Mouse (Mus musculus): ENCODE measurements around the gene Ifna1. TPM values are rescaled to one million over a fixed set of nuclear protein-coding genes. Genes with fewer than 3 reads are reported as not detected.
"Not testable (repeated sequence)": the region's sequence is repeated elsewhere in the genome, so short reads cannot be mapped to it uniquely, and the experiment has no call there.

The Ifna1 gene
- polyA plus RNA-seq (2014; fragmentation: Nextera tagmentation; extraction: Ambion mirVana): not detected in 2 replicates

DNA sequence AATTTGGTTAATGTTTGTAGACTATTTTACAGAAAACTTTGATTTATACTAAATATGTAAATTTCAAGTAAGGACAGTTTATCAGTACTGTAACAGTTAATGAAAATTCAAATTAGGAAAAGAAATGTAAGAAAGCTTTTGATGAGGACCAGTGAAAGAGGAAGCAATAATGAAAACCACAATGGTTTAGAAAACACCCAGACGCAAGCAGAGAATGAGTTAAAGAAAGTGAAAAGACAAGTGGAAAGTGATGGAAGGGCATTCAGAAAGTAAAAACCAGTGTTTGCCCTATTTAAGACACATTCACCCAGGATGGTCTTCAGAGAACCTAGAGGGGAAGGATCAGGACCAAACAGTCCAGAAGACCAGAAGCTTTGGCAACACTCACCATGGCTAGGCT lies at the start of gene Ifna1:
TSS of gene Ifna1 (plus strand) at position 390 of the 400 bp plus-strand sequence.
- WGBS: 82% methylated on average over 1 of the region's 1 CpGs
- DNase-seq (ENCODE audit: low spot score) (no peak), ATAC-seq (ENCODE audit: low FRiP score) (no peak)
- no peaks in the 10 kb centered on the region for H3K36me3 ChIP-seq (ENCODE audit: control insufficient read depth, insufficient read depth, low read length)
- H3K27me3 ChIP-seq (ENCODE audit: control insufficient read depth, insufficient read depth, low read length): no peaks in the 10 kb centered on the region
- no peak within 1 kb of the TSS for H3K4me2 ChIP-seq (replicated peaks; ENCODE audit: low read depth, low read length)
- no peak within 1 kb of the TSS for H3K9ac ChIP-seq (ENCODE audit: low read depth, low read length)
- H3K27ac ChIP-seq (ENCODE audit: low read depth, low read length): no peak within 1 kb of the TSS
- no peak within 1 kb of the TSS for H3K4me3 ChIP-seq (ENCODE audit: low read depth, low read length)
- no peaks in the 10 kb centered on the region for H3K9me3 ChIP-seq (ENCODE audit: control insufficient read depth, low read length)
- no peaks in the 10 kb centered on the region for H3K4me1 ChIP-seq (replicated peaks; ENCODE audit: control insufficient read depth, insufficient read depth, low read length)

DNA sequence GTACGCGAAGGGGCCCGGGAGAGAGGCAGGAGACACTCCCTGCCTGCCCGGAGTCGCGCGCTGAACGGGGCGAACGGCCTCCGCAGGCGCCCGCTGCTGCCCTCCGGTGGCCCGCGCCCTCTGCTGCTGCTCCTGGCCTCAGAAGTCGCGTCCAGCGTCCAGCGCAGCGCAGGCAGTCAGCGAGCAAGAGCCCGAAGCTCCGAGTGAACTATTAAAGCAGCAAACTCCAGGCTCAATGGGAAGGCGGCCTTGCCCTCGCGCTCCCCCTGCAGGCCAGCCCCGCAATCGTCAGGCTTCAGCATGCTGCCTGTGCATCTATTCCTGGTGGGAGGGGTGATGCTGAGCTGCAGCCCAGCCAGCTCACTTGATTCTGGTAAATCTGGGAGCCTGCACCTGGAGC lies 46.9 kb upstream of the Ifna1 start, which contains the start of gene Gm13287:
TSS of gene Gm13287 (plus strand) at position 301 of the 400 bp plus-strand sequence.
- H3K9me3 ChIP-seq (ENCODE audit: control insufficient read depth, low read length); H3K27ac ChIP-seq (ENCODE audit: low read depth, low read length); H3K36me3 ChIP-seq (ENCODE audit: control insufficient read depth, insufficient read depth, low read length); H3K4me3 ChIP-seq (ENCODE audit: low read depth, low read length); H3K9ac ChIP-seq (ENCODE audit: low read depth, low read length); H3K27me3 ChIP-seq (ENCODE audit: control insufficient read depth, insufficient read depth, low read length); H3K4me1 ChIP-seq (replicated peaks; ENCODE audit: control insufficient read depth, insufficient read depth, low read length); H3K4me2 ChIP-seq (replicated peaks; ENCODE audit: low read depth, low read length); DNase-seq (ENCODE audit: low spot score); ATAC-seq (ENCODE audit: low FRiP score): not testable (repeated sequence)
- no CpG with 5 or more reads among the region's 29 CpGs for WGBS

DNA sequence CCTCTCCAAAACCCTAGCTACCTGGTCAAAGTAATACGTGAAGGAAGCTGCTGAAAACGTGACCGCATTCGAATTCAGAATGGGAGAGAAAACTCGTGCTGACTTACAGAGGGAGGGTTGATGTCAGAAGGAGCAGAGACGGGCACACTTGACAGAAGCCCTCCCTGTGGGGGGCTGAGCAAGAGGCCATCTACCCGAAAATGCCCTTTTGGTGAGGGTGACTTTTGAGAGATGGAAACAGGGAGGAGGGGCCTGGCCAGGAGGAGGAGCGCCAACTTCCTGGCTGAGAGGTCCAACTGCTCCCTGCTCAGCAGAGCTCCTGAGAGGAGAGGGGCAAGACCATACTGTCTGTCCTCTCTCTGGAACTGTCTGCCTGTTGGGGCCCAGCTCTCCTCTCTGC lies 44.7 kb upstream of the Ifna1 start, which contains the start of gene Gm13288:
TSS of gene Gm13288 (plus strand) at position 301 of the 400 bp plus-strand sequence.
- not testable (repeated sequence) for DNase-seq (ENCODE audit: low spot score); H3K4me1 ChIP-seq (replicated peaks; ENCODE audit: control insufficient read depth, insufficient read depth, low read length); H3K36me3 ChIP-seq (ENCODE audit: control insufficient read depth, insufficient read depth, low read length); H3K4me3 ChIP-seq (ENCODE audit: low read depth, low read length); H3K4me2 ChIP-seq (replicated peaks; ENCODE audit: low read depth, low read length); H3K27ac ChIP-seq (ENCODE audit: low read depth, low read length); H3K9ac ChIP-seq (ENCODE audit: low read depth, low read length); ATAC-seq (ENCODE audit: low FRiP score); H3K9me3 ChIP-seq (ENCODE audit: control insufficient read depth, low read length); H3K27me3 ChIP-seq (ENCODE audit: control insufficient read depth, insufficient read depth, low read length)
- WGBS: no CpG with 5 or more reads among the region's 8 CpGs

DNA sequence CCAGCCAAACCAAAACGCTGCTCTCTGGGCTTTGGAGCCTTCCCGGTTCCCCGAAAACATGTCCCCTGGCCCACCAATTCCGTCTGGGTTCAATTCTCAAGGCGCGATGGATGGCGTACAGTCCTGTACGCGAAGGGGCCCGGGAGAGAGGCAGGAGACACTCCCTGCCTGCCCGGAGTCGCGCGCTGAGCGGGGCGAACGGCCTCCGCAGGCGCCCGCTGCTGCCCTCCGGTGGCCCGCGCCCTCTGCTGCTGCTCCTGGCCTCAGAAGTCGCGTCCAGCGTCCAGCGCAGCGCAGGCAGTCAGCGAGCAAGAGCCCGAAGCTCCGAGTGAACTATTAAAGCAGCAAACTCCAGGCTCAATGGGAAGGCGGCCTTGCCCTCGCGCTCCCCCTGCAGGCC lies 44.1 kb upstream of the Ifna1 start:
- not testable (repeated sequence) for H3K27me3 ChIP-seq (ENCODE audit: control insufficient read depth, insufficient read depth, low read length); H3K27ac ChIP-seq (ENCODE audit: low read depth, low read length); H3K4me2 ChIP-seq (replicated peaks; ENCODE audit: low read depth, low read length); H3K36me3 ChIP-seq (ENCODE audit: control insufficient read depth, insufficient read depth, low read length); H3K4me1 ChIP-seq (replicated peaks; ENCODE audit: control insufficient read depth, insufficient read depth, low read length); H3K4me3 ChIP-seq (ENCODE audit: low read depth, low read length); H3K9ac ChIP-seq (ENCODE audit: low read depth, low read length); ATAC-seq (ENCODE audit: low FRiP score); H3K9me3 ChIP-seq (ENCODE audit: control insufficient read depth, low read length); DNase-seq (ENCODE audit: low spot score)
- WGBS: 0% methylated on average over 6 of the region's 34 CpGs

DNA sequence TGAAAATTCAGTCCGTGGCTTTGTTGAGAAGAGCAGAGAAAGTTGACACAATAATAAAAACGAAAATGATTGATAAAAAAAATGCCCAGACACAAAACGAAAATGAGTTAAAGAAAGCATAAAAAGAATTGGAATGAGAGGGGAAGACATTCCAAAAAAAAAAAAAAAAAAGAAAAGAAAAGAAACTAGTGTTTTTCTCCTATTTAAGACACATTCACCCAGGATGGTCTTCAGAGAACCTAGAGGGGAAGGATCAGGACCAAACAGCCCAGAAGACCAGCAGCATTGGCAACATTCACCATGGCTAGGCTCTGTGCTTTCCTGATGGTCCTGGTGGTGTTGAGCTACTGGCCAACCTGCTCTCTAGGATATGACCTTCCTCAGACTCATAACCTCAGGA lies 34.0 kb upstream of the Ifna1 start, which contains the start of gene Ifna7:
TSS of gene Ifna7 (plus strand) at position 301 of the 400 bp plus-strand sequence.
- Histone ChIP-seq H3K9ac (ENCODE audit: low read depth, low read length) (no peak within 1 kb of the TSS), H3K36me3 (ENCODE audit: control insufficient read depth, insufficient read depth, low read length) (no peaks in the 10 kb centered on the region), H3K4me1 (replicated peaks; ENCODE audit: control insufficient read depth, insufficient read depth, low read length) (no peaks in the 10 kb centered on the region), H3K4me2 (replicated peaks; ENCODE audit: low read depth, low read length) (no peak within 1 kb of the TSS), H3K4me3 (ENCODE audit: low read depth, low read length) (no peak within 1 kb of the TSS), H3K27ac (ENCODE audit: low read depth, low read length) (no peak within 1 kb of the TSS), H3K27me3 (ENCODE audit: control insufficient read depth, insufficient read depth, low read length) (no peaks in the 10 kb centered on the region), H3K9me3 (ENCODE audit: control insufficient read depth, low read length) (no peaks in the 10 kb centered on the region)
- ATAC-seq (ENCODE audit: low FRiP score): no peak
- DNase-seq (ENCODE audit: low spot score): no peak
- 75% methylated on average over 3 of the region's 3 CpGs for WGBS

DNA sequence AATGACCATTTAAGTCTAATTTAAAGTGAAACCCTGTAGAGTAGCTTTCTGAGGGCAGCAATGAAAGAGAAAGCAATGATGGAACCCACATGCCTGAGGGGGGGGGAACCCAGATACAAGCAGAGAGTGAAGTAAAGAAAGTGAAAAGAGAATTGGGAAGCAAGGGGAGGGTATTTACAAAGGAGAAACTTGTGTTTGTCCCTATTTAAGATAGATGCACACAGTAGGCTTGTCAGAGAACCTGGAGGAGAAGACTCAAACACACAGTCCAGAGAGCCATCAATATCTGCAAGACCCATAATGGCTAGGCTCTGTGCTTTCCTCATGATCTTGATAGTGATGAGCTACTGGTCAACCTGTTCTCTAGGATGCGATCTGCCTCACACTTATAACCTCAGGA lies 30.2 kb upstream of the Ifna1 start, which contains the start of gene Ifna11:
TSS of gene Ifna11 (plus strand) at position 301 of the 400 bp plus-strand sequence.
- no peaks in the 10 kb centered on the region for H3K4me1 ChIP-seq (replicated peaks; ENCODE audit: control insufficient read depth, insufficient read depth, low read length)
- no peak for DNase-seq (ENCODE audit: low spot score)
- no peak within 1 kb of the TSS for H3K4me3 ChIP-seq (ENCODE audit: low read depth, low read length)
- no peak within 1 kb of the TSS for H3K27ac ChIP-seq (ENCODE audit: low read depth, low read length)
- H3K27me3 ChIP-seq (ENCODE audit: control insufficient read depth, insufficient read depth, low read length): no peaks in the 10 kb centered on the region
- H3K9ac ChIP-seq (ENCODE audit: low read depth, low read length): no peak within 1 kb of the TSS
- H3K9me3 ChIP-seq (ENCODE audit: control insufficient read depth, low read length): no peaks in the 10 kb centered on the region
- 81% methylated on average over 1 of the region's 1 CpGs for WGBS
- H3K36me3 ChIP-seq (ENCODE audit: control insufficient read depth, insufficient read depth, low read length): no peaks in the 10 kb centered on the region
- no peak within 1 kb of the TSS for H3K4me2 ChIP-seq (replicated peaks; ENCODE audit: low read depth, low read length)
- ATAC-seq (ENCODE audit: low FRiP score): no peak

DNA sequence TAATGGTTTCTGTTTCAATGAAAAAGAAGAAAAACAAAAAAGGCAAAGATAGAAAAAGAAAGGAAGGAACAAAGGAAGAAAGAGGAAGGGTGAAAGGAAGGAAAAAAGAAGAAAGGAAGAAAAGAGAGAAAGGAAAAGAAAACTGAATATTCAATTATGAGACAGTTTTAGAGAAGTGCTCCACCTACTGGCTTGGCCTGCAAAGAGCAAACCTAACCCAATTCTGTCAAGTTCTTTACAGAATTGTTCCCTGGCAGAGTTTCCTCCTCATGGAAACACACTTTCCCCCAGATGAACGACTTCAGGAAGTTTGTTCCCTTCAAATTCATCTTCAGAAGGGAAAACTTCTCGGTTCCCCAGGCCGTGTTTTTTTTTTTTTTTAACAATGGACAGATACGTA lies 26.9 kb upstream of the Ifna1 start:
- H3K4me2 ChIP-seq (replicated peaks; ENCODE audit: low read depth, low read length): no peak overlapping the region
- H3K36me3 ChIP-seq (ENCODE audit: control insufficient read depth, insufficient read depth, low read length): no peaks in the 10 kb centered on the region
- no peak overlapping the region for H3K4me3 ChIP-seq (ENCODE audit: low read depth, low read length)
- no peaks in the 10 kb centered on the region for H3K4me1 ChIP-seq (replicated peaks; ENCODE audit: control insufficient read depth, insufficient read depth, low read length)
- ATAC-seq (ENCODE audit: low FRiP score) (no peak), DNase-seq (ENCODE audit: low spot score) (peak; percentile 27)
- H3K9ac ChIP-seq (ENCODE audit: low read depth, low read length): no peak overlapping the region
- no peaks in the 10 kb centered on the region for H3K27me3 ChIP-seq (ENCODE audit: control insufficient read depth, insufficient read depth, low read length)
- no peak overlapping the region for H3K27ac ChIP-seq (ENCODE audit: low read depth, low read length)
- no peaks in the 10 kb centered on the region for H3K9me3 ChIP-seq (ENCODE audit: control insufficient read depth, low read length)
- 27% methylated on average over 4 of the region's 4 CpGs for WGBS

DNA sequence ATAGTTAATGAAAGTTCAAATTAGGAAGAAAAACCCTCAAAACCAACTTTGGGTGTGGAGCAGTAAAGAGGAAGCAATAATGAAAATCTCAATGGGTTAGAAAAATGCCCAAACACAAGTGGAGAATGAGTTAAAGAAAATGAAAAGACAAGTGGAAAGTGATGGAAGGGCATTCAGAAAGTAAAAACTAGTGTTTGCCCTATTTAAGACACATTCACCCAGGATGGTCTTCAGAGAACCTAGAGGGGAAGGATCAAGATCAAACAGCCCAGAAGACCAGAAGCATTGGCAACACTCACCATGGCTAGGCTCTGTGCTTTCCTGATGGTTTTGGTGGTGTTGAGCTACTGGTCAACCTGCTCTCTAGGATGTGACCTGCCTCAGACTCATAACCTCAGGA lies 22.8 kb upstream of the Ifna1 start, which contains the start of gene Ifna6:
TSS of gene Ifna6 (plus strand) at position 301 of the 400 bp plus-strand sequence.
- not testable (repeated sequence) for H3K9me3 ChIP-seq (ENCODE audit: control insufficient read depth, low read length); H3K36me3 ChIP-seq (ENCODE audit: control insufficient read depth, insufficient read depth, low read length); H3K9ac ChIP-seq (ENCODE audit: low read depth, low read length); H3K4me1 ChIP-seq (replicated peaks; ENCODE audit: control insufficient read depth, insufficient read depth, low read length); DNase-seq (ENCODE audit: low spot score); ATAC-seq (ENCODE audit: low FRiP score); H3K4me3 ChIP-seq (ENCODE audit: low read depth, low read length); H3K27me3 ChIP-seq (ENCODE audit: control insufficient read depth, insufficient read depth, low read length); H3K4me2 ChIP-seq (replicated peaks; ENCODE audit: low read depth, low read length); H3K27ac ChIP-seq (ENCODE audit: low read depth, low read length)

DNA sequence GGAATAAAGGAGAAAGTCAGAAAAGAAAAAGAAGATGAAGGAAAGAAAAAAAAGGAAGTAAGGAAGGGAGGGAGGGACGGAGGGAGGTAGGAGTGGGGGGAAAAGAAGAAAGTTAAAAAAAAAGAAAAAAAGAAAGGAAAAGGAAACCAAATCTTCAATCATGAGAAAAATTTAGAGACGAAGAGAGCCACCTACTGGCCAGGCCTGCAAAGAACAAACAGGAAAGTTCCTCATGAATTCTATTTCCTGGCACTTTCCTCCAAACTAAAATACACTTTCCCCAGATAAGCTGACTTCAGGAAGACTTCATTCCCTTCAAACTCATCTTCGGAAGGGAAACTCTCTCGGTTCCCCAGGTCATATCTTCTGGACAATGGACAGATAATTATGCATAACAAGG lies 19.4 kb upstream of the Ifna1 start:
- Histone ChIP-seq H3K4me1 (replicated peaks; ENCODE audit: control insufficient read depth, insufficient read depth, low read length) (no peaks in the 10 kb centered on the region), H3K4me3 (ENCODE audit: low read depth, low read length) (no peak overlapping the region), H3K9ac (ENCODE audit: low read depth, low read length) (no peak overlapping the region), H3K27ac (ENCODE audit: low read depth, low read length) (no peak overlapping the region), H3K36me3 (ENCODE audit: control insufficient read depth, insufficient read depth, low read length) (no peaks in the 10 kb centered on the region), H3K9me3 (ENCODE audit: control insufficient read depth, low read length) (no peaks in the 10 kb centered on the region), H3K27me3 (ENCODE audit: control insufficient read depth, insufficient read depth, low read length) (no peaks in the 10 kb centered on the region), H3K4me2 (replicated peaks; ENCODE audit: low read depth, low read length) (no peak overlapping the region)
- ATAC-seq (ENCODE audit: low FRiP score) (no peak), DNase-seq (ENCODE audit: low spot score) (peak; percentile 53)
- 35% methylated on average over 4 of the region's 4 CpGs for WGBS

Data from hindbrain, embryonic 11.5 days (tissue).